Mouse (Mus musculus) forebrain, embryonic 10.5 days (tissue): Measurements from ENCODE around the gene Cacna1e. TPM values are rescaled to one million over a fixed set of nuclear protein-coding genes. Genes with fewer than 3 reads are reported as not detected.

Experiments used
- DNase-seq: peaks from one replicate; pipeline ENCODE4 v3.0.0-alpha.2; 2017; ENCODE audit warnings: low spot score; ENCODE audit errors: extremely low spot score
- H3K27ac ChIP-seq: fragments of 300-500 bp; sonication (generic); 2 replicates; pipeline ENCODE4 v1.5.1; 2016; ENCODE audit warnings: mild to moderate bottlenecking
- H3K27me3 ChIP-seq: fragments of 300-500 bp; sonication (generic); 2 replicates; pipeline ENCODE4 v1.6.1; 2016; ENCODE audit warnings: mild to moderate bottlenecking; ENCODE audit not compliant: poor library complexity, severe bottlenecking
- H3K36me3 ChIP-seq: fragments of 300-500 bp; sonication (generic); replicated peaks from 2 replicates; pipeline ENCODE4 v1.6.1; 2016; ENCODE audit warnings: mild to moderate bottlenecking, moderate library complexity
- H3K4me1 ChIP-seq: fragments of 300-500 bp; sonication (generic); 2 replicates; pipeline ENCODE4 v1.6.1; 2016
- H3K4me3 ChIP-seq: fragments of 300-500 bp; sonication (generic); 2 replicates; pipeline ENCODE4 v1.5.1; 2016; ENCODE audit warnings: mild to moderate bottlenecking, moderate library complexity
- H3K9me3 ChIP-seq: fragments of 300-500 bp; sonication (generic); 2 replicates; pipeline ENCODE4 v1.6.1; 2016; ENCODE audit warnings: mild to moderate bottlenecking, moderate library complexity
- WGBS: fragments of 180-500 bp; shearing (Covaris S2); methylation state at CpG from one replicate; pipeline ENCODE4 v1.1.7; 2016; 5-methylcytosine and 5-hydroxymethylcytosine counted together
- polyA plus RNA-seq: library from polyadenylated mRNA; unstranded; fragments of >200 nt; fragmentation: Nextera tagmentation; extraction: Ambion mirVana; gene quantifications from 2 replicates; pipeline ENCODE4 v1.2.1, GENCODE M21; 2016

Gene Cacna1e
- polyA plus RNA-seq, 1 experiment from 2014 or later, result 0.57 TPM

GRCm38 (mm10) chr1:154475706-154476105 lies 408.6 kb downstream of the Cacna1e start:
- Histone ChIP-seq H3K9me3 (no peaks in the 10 kb centered on the region), H3K4me1 (no peaks in the 10 kb centered on the region), H3K36me3 (no peaks in the 10 kb centered on the region), H3K27ac (no peak overlapping the region), H3K27me3 (no peaks in the 10 kb centered on the region), H3K4me3 (no peak overlapping the region)
- no peak for DNase-seq
- WGBS, result 91% methylated on average over 2 of the region's 2 CpGs

GRCm38 (mm10) chr1:154474156-154474555 lies 410.1 kb downstream of the Cacna1e start:
- DNase-seq, result no peak
- H3K9me3 ChIP-seq, result no peaks in the 10 kb centered on the region
- H3K36me3 ChIP-seq, result no peaks in the 10 kb centered on the region
- H3K27me3 ChIP-seq, result no peaks in the 10 kb centered on the region
- H3K27ac ChIP-seq, result no peak overlapping the region
- H3K4me1 ChIP-seq, result no peaks in the 10 kb centered on the region
- WGBS, result 81% methylated on average over 4 of the region's 4 CpGs
- H3K4me3 ChIP-seq, result no peak overlapping the region

GRCm38 (mm10) chr1:154467265-154467664 lies 417.0 kb downstream of the Cacna1e start:
- Histone ChIP-seq H3K36me3 (no peaks in the 10 kb centered on the region), H3K27ac (no peak overlapping the region), H3K4me1 (no peaks in the 10 kb centered on the region), H3K9me3 (no peaks in the 10 kb centered on the region), H3K4me3 (no peak overlapping the region), H3K27me3 (no peaks in the 10 kb centered on the region)
- no peak for DNase-seq
- 84% methylated on average over 3 of the region's 3 CpGs for WGBS

GRCm38 (mm10) chr1:154461521-154461920 lies 422.8 kb downstream of the Cacna1e start:
- Histone ChIP-seq H3K9me3 (no peaks in the 10 kb centered on the region), H3K4me3 (no peak overlapping the region), H3K4me1 (no peaks in the 10 kb centered on the region), H3K27me3 (no peaks in the 10 kb centered on the region), H3K36me3 (no peaks in the 10 kb centered on the region), H3K27ac (no peak overlapping the region)
- no peak for DNase-seq
- 83% methylated on average over 5 of the region's 5 CpGs for WGBS

GRCm38 (mm10) chr1:154460067-154460466 lies 424.2 kb downstream of the Cacna1e start:
- H3K4me3 ChIP-seq, result no peak overlapping the region
- H3K4me1 ChIP-seq, result no peaks in the 10 kb centered on the region
- H3K36me3 ChIP-seq, result no peaks in the 10 kb centered on the region
- no peaks in the 10 kb centered on the region for H3K9me3 ChIP-seq
- 93% methylated on average over 7 of the region's 7 CpGs for WGBS
- no peak for DNase-seq
- no peaks in the 10 kb centered on the region for H3K27me3 ChIP-seq
- no peak overlapping the region for H3K27ac ChIP-seq

- DNase-seq, result no peak
- 86% methylated on average over 2 of the region's 2 CpGs for WGBS
These were observed 425.7 kb downstream of the Cacna1e start for GRCm38 (mm10) chr1:154458601-154459000.

GRCm38 (mm10) chr1:154450799-154451198 lies 433.5 kb downstream of the Cacna1e start:
- Histone ChIP-seq H3K4me1 (peaks cover 4% of the 10 kb centered on the region), H3K9me3 (no peaks in the 10 kb centered on the region), H3K27me3 (no peaks in the 10 kb centered on the region), H3K4me3 (no peak overlapping the region), H3K36me3 (no peaks in the 10 kb centered on the region), H3K27ac (no peak overlapping the region)
- DNase-seq, result no peak
- WGBS, result 80% methylated on average over 3 of the region's 3 CpGs

More at GRCm38 (mm10) chr1:154458601-154459000, 425.7 kb downstream of the Cacna1e start:
- H3K4me3 ChIP-seq, result no peak overlapping the region
- no peaks in the 10 kb centered on the region for H3K27me3 ChIP-seq
- H3K36me3 ChIP-seq, result no peaks in the 10 kb centered on the region
- no peaks in the 10 kb centered on the region for H3K9me3 ChIP-seq
- no peaks in the 10 kb centered on the region for H3K4me1 ChIP-seq
- H3K27ac ChIP-seq, result no peak overlapping the region

- Histone ChIP-seq H3K4me1 (peaks cover 4% of the 10 kb centered on the region), H3K4me3 (no peak overlapping the region), H3K27me3 (no peaks in the 10 kb centered on the region), H3K27ac (no peak overlapping the region), H3K9me3 (no peaks in the 10 kb centered on the region), H3K36me3 (no peaks in the 10 kb centered on the region)
- no peak for DNase-seq
- WGBS, result 70% methylated on average over 3 of the region's 3 CpGs
These were observed 437.8 kb downstream of the Cacna1e start for GRCm38 (mm10) chr1:154446456-154446855.

GRCm38 (mm10) chr1:154433520-154433919 lies 450.8 kb downstream of the Cacna1e start:
- no peaks in the 10 kb centered on the region for H3K4me1 ChIP-seq
- no peak for DNase-seq
- H3K4me3 ChIP-seq, result no peak overlapping the region
- no peaks in the 10 kb centered on the region for H3K27me3 ChIP-seq
- WGBS, result 94% methylated on average over 1 of the region's 1 CpGs
- H3K9me3 ChIP-seq, result no peaks in the 10 kb centered on the region
- H3K27ac ChIP-seq, result no peak overlapping the region
- H3K36me3 ChIP-seq, result no peaks in the 10 kb centered on the region

GRCm38 (mm10) chr1:154433112-154433511 lies 451.2 kb downstream of the Cacna1e start:
- no peaks in the 10 kb centered on the region for H3K27me3 ChIP-seq
- no peaks in the 10 kb centered on the region for H3K9me3 ChIP-seq
- H3K4me1 ChIP-seq, result no peaks in the 10 kb centered on the region
- no peak for DNase-seq
- no peaks in the 10 kb centered on the region for H3K36me3 ChIP-seq
- 72% methylated on average over 1 of the region's 1 CpGs for WGBS
- H3K27ac ChIP-seq, result no peak overlapping the region
- H3K4me3 ChIP-seq, result no peak overlapping the region

- 84% methylated on average over 7 of the region's 7 CpGs for WGBS
- Histone ChIP-seq H3K27ac (no peak overlapping the region), H3K4me1 (no peaks in the 10 kb centered on the region), H3K36me3 (no peaks in the 10 kb centered on the region), H3K9me3 (no peaks in the 10 kb centered on the region), H3K27me3 (no peaks in the 10 kb centered on the region), H3K4me3 (no peak overlapping the region)
- DNase-seq, result no peak
These were observed 456.0 kb downstream of the Cacna1e start for GRCm38 (mm10) chr1:154428276-154428675.

GRCm38 (mm10) chr1:154418278-154418677 lies 466.0 kb downstream of the Cacna1e start:
- no peaks in the 10 kb centered on the region for H3K9me3 ChIP-seq
- H3K4me1 ChIP-seq, result peaks cover 7% of the 10 kb centered on the region
- no peak overlapping the region for H3K4me3 ChIP-seq
- no peak overlapping the region for H3K27ac ChIP-seq
- 76% methylated on average over 5 of the region's 5 CpGs for WGBS
- no peak for DNase-seq
- H3K36me3 ChIP-seq, result no peaks in the 10 kb centered on the region
- no peaks in the 10 kb centered on the region for H3K27me3 ChIP-seq

GRCm38 (mm10) chr1:154416384-154417155 lies 467.7 kb downstream of the Cacna1e start:
- no peak for DNase-seq

More at GRCm38 (mm10) chr1:154416384-154417155, 467.7 kb downstream of the Cacna1e start:
- Histone ChIP-seq H3K27ac (peak overlapping the region; percentile 15; the same call in 1 of the 2 replicates), H3K9me3 (no peaks in the 10 kb centered on the region), H3K4me1 (peaks cover 7% of the 10 kb centered on the region), H3K27me3 (no peaks in the 10 kb centered on the region), H3K36me3 (no peaks in the 10 kb centered on the region), H3K4me3 (no peak overlapping the region)
- WGBS, result 71% methylated on average over 20 of the region's 20 CpGs
